In genomic region chr8:97564655-97565054, GRCm38 (mm10) we compare ENCODE assay signal across 26 mouse cellular contexts.
A peak's percentile ranks its signal among the peaks of the same experiment; 100 is the strongest.
DNase-seq lines count a peak whose midpoint lies in the region; ATAC-seq and TF ChIP-seq lines count a peak whose summit lies in the region.
"Had no signal": no experiment of that assay in that cellular context is flagged by ENCODE, and none has a peak within 500 bp of the region (broad histone marks: within the 10 kb centered on the region; RNA-seq: fewer than 3 reads in every experiment).

No protein-coding gene starts in this region.

- H3K9ac ChIP-seq in hindbrain, embryonic 14.5 days, result no peak overlapping the region
- H3K9ac ChIP-seq in hindbrain, embryonic 11.5 days (ENCODE audit: low read depth, low read length), result no peak overlapping the region
- H3K9ac ChIP-seq in midbrain, embryonic 14.5 days (replicated peaks; ENCODE audit: low read length), result no peak overlapping the region
- H3K9ac ChIP-seq in midbrain, embryonic 16.5 days (ENCODE audit: low read depth, low read length), result no peak overlapping the region
- H3K9ac ChIP-seq: embryonic facial prominence, embryonic 15.5 days; forebrain, postnatal 0 days; heart, embryonic 12.5 days; heart, embryonic 15.5 days; hindbrain, embryonic 15.5 days had no signal

- no peak overlapping the region for H3K4me2 ChIP-seq in hindbrain, embryonic 14.5 days (replicated peaks)
- H3K4me2 ChIP-seq in hindbrain, embryonic 11.5 days (replicated peaks; ENCODE audit: low read depth, low read length), result no peak overlapping the region
- no peak overlapping the region for H3K4me2 ChIP-seq in midbrain, embryonic 14.5 days (ENCODE audit: low read length)
- H3K4me2 ChIP-seq in midbrain, embryonic 16.5 days (ENCODE audit: low read length), result no peak overlapping the region
- H3K4me2 ChIP-seq: embryonic facial prominence, embryonic 15.5 days; heart, embryonic 12.5 days; heart, embryonic 15.5 days; hindbrain, embryonic 15.5 days had no signal

- DNase-seq in hindbrain, embryonic 14.5 days (ENCODE audit: low spot score), result peak; percentile 46
- DNase-seq in hindbrain, embryonic 11.5 days (ENCODE audit: low spot score), result no peak
- peak; percentile 24 for DNase-seq in midbrain, embryonic 14.5 days
- DNase-seq in brain, embryonic 14.5 days (ENCODE audit: low read depth), result peak; percentile 31
- DNase-seq in forelimb bud, embryonic 11.5 days (ENCODE audit: low read depth, low spot score), result peak; percentile 8
- DNase-seq: adrenal gland, adult 2 months; adrenal gland, postnatal 14 days; cerebellum, adult 11-12 months; cerebellum, adult 8-10 months; cerebellum, postnatal 36 days; embryo, embryonic 11 days; forebrain, postnatal 0 days; gastrocnemius, postnatal 25 days; heart, adult 18-20 months; heart, postnatal 14 days; heart, postnatal 4 days had no signal

- no peak for TF ChIP-seq POLR2A in brain, embryonic 14.5 days (IDR thresholded peaks at IDR 0.05; ENCODE audit: borderline replicate concordance, extremely low read depth, insufficient read depth, insufficient read length, poor library complexity, severe bottlenecking)

- no peaks in the 10 kb centered on the region for H3K36me3 ChIP-seq in hindbrain, embryonic 14.5 days (replicated peaks; ENCODE audit: control insufficient read depth, insufficient read depth)
- no peaks in the 10 kb centered on the region for H3K36me3 ChIP-seq in hindbrain, embryonic 11.5 days (ENCODE audit: control insufficient read depth, insufficient read depth, low read length)
- no peaks in the 10 kb centered on the region for H3K36me3 ChIP-seq in midbrain, embryonic 14.5 days (ENCODE audit: control insufficient read depth, insufficient read depth, low read length)
- H3K36me3 ChIP-seq in midbrain, embryonic 16.5 days (ENCODE audit: control insufficient read depth, insufficient read depth, low read length), result no peaks in the 10 kb centered on the region
- H3K36me3 ChIP-seq: embryonic facial prominence, embryonic 15.5 days; heart, embryonic 12.5 days; heart, embryonic 15.5 days; hindbrain, embryonic 15.5 days had no signal

- no peaks in the 10 kb centered on the region for H3K27me3 ChIP-seq in hindbrain, embryonic 14.5 days (ENCODE audit: control insufficient read depth, insufficient read depth, low read length)
- H3K27me3 ChIP-seq in hindbrain, embryonic 11.5 days (ENCODE audit: control insufficient read depth, insufficient read depth, low read length), result no peaks in the 10 kb centered on the region
- H3K27me3 ChIP-seq in midbrain, embryonic 14.5 days (ENCODE audit: control insufficient read depth, insufficient read depth, low read length), result no peaks in the 10 kb centered on the region
- H3K27me3 ChIP-seq in midbrain, embryonic 16.5 days (ENCODE audit: control insufficient read depth, insufficient read depth, low read depth, low read length), result no peaks in the 10 kb centered on the region
- H3K27me3 ChIP-seq: embryonic facial prominence, embryonic 15.5 days; heart, embryonic 12.5 days; heart, embryonic 15.5 days; hindbrain, embryonic 15.5 days had no signal

- WGBS in hindbrain, embryonic 14.5 days, result 58% methylated on average over 3 of the region's 3 CpGs
- WGBS in hindbrain, embryonic 11.5 days, result 75% methylated on average over 3 of the region's 3 CpGs
- WGBS in midbrain, embryonic 14.5 days, result 62% methylated on average over 3 of the region's 3 CpGs
- 59% methylated on average over 3 of the region's 3 CpGs for WGBS in midbrain, embryonic 16.5 days

- no peaks in the 10 kb centered on the region for H3K9me3 ChIP-seq in hindbrain, embryonic 14.5 days (ENCODE audit: control insufficient read depth, low read length)
- no peaks in the 10 kb centered on the region for H3K9me3 ChIP-seq in hindbrain, embryonic 11.5 days (ENCODE audit: control insufficient read depth, low read length)
- no peaks in the 10 kb centered on the region for H3K9me3 ChIP-seq in midbrain, embryonic 14.5 days (ENCODE audit: control insufficient read depth, low read length)
- no peaks in the 10 kb centered on the region for H3K9me3 ChIP-seq in midbrain, embryonic 16.5 days (replicated peaks; ENCODE audit: control insufficient read depth, low read length, poor library complexity, severe bottlenecking)
- H3K9me3 ChIP-seq: embryonic facial prominence, embryonic 15.5 days; heart, embryonic 12.5 days; heart, embryonic 15.5 days; hindbrain, embryonic 15.5 days had no signal

- no peaks in the 10 kb centered on the region for H3K4me1 ChIP-seq in hindbrain, embryonic 14.5 days (replicated peaks; ENCODE audit: control insufficient read depth, insufficient read depth, low read length)
- H3K4me1 ChIP-seq in hindbrain, embryonic 11.5 days (replicated peaks; ENCODE audit: control insufficient read depth, insufficient read depth, low read length), result no peaks in the 10 kb centered on the region
- no peaks in the 10 kb centered on the region for H3K4me1 ChIP-seq in midbrain, embryonic 14.5 days (ENCODE audit: control insufficient read depth, insufficient read depth, low read length)
- no peaks in the 10 kb centered on the region for H3K4me1 ChIP-seq in midbrain, embryonic 16.5 days (ENCODE audit: control insufficient read depth, insufficient read depth, low read length)
- H3K4me1 ChIP-seq: embryonic facial prominence, embryonic 15.5 days; heart, embryonic 12.5 days; heart, embryonic 15.5 days; hindbrain, embryonic 15.5 days had no signal

- TF ChIP-seq CTCF in brain, embryonic 14.5 days (IDR thresholded peaks at IDR 0.05; ENCODE audit: borderline replicate concordance, extremely low read depth, insufficient read depth, insufficient read length), result no peak

- ATAC-seq in hindbrain, embryonic 14.5 days (ENCODE audit: low FRiP score), result no peak
- ATAC-seq in hindbrain, embryonic 11.5 days (ENCODE audit: low FRiP score), result no peak
- no peak for ATAC-seq in midbrain, embryonic 14.5 days (ENCODE audit: low FRiP score, low TSS enrichment)
- no peak for ATAC-seq in midbrain, embryonic 16.5 days
- ATAC-seq in monocyte, adult 5-6 weeks (replicated peaks; ENCODE audit: insufficient number of reproducible peaks, low FRiP score, low TSS enrichment, poor library complexity, severe bottlenecking), result no peak
- ATAC-seq: CD4-positive, CD25-positive, alpha-beta regulatory T cell, adult 4 months; forebrain, embryonic 14.5 days; forebrain, postnatal 0 days; inflammation-experienced regulatory T-cells, adult 6 months; intestine, embryonic 16.5 days had no signal

- no peak overlapping the region for H3K27ac ChIP-seq in hindbrain, embryonic 14.5 days
- H3K27ac ChIP-seq in hindbrain, embryonic 11.5 days (ENCODE audit: low read depth, low read length), result no peak overlapping the region
- no peak overlapping the region for H3K27ac ChIP-seq in midbrain, embryonic 14.5 days (replicated peaks; ENCODE audit: low read depth, low read length)
- no peak overlapping the region for H3K27ac ChIP-seq in midbrain, embryonic 16.5 days (ENCODE audit: low read length)
- H3K27ac ChIP-seq: embryonic facial prominence, embryonic 15.5 days; heart, embryonic 15.5 days; hindbrain, embryonic 15.5 days had no signal

- H3K4me3 ChIP-seq in hindbrain, embryonic 14.5 days (replicated peaks; ENCODE audit: low read length), result no peak overlapping the region
- H3K4me3 ChIP-seq in hindbrain, embryonic 11.5 days (ENCODE audit: low read depth, low read length), result no peak overlapping the region
- no peak overlapping the region for H3K4me3 ChIP-seq in midbrain, embryonic 14.5 days (replicated peaks; ENCODE audit: low read depth, low read length)
- no peak overlapping the region for H3K4me3 ChIP-seq in midbrain, embryonic 16.5 days (ENCODE audit: low read depth, low read length)
- H3K4me3 ChIP-seq: embryonic facial prominence, embryonic 15.5 days; heart, embryonic 12.5 days; heart, embryonic 15.5 days; hindbrain, embryonic 15.5 days had no signal
